Mouse (Mus musculus) frontal cortex, postnatal 10 days (tissue): ENCODE data around the gene Strbp.
"Not testable (repeated sequence)": the region's sequence is repeated elsewhere in the genome, so short reads cannot be mapped to it uniquely, and the experiment has no call there.

Source experiments
- DNase-seq, 2 experiments: peaks; one replicate each; pipeline ENCODE4 v3.0.0; 2022; ENCODE audit warnings: low spot score in 2 of 2, mixed read lengths in 1 of 2

The Strbp gene

DNA sequence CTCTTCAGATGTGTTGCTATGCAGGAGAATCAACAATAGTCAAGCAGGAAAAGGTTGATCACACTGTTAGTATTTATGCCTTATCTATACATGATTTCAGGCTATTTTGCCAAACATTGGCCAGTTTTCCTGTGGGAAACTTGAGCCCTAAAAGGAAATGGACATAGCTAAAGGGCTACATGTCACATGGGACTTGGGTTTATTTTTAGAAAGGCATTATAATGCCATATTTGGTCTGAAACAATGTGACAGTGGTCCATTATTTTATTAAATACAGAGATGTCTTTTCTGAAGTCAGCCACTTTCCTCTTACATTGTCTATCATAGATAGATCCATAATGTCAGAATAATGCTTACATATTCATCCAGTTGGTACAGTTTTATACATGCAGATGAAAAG lies 176.1 kb downstream of the Strbp start:
- DNase-seq: no peak

DNA sequence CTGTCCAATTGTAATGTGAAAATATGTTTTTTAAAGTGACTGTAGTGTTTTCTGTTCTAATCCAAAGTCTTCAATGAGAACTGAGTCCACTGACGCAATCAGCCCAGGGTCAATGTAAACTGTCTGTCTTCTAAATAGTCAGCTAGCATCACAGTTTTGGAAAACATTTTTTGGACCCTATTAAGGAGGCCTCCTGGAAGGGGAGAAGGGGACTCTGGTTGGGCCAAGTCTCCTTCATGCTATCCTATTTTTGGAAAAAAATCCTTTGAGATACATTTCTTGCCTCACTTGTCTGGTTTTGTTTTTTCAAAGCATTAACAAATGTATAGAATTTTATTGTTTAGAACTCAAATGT lies 184.4 kb downstream of the Strbp start:
- no peak for DNase-seq

DNA sequence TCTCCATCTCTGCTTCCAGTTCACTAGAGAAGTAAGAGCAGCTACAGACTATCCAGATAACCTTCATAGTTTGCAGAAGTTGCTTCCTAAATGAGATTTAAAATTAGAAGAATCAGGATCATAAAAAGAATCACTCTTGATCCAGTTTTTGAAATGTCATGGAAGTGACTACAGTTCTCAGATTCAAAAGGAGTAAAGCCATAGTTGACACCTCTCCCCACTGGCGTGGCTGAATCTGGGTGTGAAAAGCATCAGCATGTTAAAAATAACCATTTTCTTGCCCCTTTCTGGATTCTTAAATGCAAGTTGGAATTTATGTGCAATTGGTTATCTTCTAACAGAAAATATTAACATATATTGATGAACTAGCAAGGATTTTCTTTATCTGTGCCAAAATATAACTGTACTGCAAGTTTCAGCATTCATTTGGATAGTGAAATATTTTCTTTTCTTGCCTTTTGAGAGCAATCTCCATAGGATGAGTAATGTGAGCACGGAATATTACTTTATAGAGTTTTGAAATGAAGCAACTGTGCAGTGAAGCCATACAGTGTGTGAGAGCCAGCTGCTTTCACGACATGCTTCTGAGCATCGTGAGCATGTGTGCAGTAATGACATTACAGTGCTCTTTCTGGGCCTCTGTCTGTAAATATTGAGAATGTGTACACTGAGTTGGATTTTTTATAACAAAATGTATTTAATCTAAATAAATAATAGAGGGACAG lies 184.9 kb downstream of the Strbp start:
- no peak for DNase-seq

DNA sequence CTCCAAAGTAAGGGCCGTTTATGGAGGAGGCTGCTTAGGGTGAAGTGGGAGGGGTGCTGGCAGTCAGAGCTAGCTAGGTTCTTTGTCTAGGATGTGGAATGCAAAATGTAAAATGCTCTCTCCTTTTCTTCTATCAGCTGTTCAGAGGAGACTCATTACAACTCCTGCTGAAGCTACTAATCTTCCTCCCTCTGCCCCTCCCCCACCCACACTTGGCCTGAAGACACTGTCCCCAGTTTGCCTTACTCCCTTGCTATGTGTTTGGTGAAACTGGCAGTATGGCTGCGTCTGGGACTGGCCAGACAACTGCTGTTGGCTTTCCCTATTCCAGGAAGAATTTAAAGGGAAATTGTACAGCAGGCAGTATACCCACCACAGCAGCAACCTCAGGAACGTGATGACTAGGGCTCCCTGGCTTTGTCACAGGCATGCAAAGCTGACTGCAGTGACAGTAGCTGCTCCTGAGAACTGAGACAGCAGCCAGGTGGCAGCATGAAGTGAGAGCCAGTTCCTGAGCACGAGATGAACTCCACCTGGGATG lies 186.7 kb downstream of the Strbp start:
- peak in 1 of 2 experiments; percentile 34 for DNase-seq

DNA sequence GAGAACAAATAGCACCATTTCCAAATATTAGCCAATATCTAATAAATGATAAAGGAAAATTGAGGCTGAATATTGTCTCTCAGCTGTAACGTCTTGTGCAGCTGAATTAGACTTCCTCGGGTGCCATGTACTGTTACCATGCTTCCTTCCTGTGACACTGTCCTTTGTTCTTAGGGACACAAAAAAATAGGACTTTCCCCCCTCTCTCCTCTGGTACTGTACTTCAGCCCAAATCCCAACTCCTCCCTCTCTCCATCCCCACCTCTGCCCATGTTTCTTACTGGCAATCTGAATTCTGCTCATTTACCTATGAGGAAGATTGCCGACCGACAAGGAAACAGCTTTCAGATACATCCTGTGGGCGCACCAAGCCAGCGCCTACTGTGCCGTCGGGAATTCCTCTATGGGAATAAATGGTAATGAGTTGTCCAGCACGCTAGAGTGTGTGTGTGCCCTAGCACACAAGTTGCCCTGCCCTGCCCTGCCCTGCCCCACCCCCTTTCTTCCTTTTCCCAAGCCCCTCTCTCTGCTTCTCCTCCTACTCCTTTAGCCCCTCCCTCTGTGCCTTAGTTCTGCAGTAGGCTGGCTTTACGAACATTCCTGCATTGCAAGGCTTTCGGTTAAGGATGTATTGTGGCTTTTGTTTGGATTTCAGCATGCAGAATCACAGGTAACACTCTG lies 187.5 kb downstream of the Strbp start, which contains the start of gene Gpr21:
Gene Gpr21 (plus strand): TSS at position 303 of the 681 bp plus-strand sequence.
- DNase-seq: no peak

DNA sequence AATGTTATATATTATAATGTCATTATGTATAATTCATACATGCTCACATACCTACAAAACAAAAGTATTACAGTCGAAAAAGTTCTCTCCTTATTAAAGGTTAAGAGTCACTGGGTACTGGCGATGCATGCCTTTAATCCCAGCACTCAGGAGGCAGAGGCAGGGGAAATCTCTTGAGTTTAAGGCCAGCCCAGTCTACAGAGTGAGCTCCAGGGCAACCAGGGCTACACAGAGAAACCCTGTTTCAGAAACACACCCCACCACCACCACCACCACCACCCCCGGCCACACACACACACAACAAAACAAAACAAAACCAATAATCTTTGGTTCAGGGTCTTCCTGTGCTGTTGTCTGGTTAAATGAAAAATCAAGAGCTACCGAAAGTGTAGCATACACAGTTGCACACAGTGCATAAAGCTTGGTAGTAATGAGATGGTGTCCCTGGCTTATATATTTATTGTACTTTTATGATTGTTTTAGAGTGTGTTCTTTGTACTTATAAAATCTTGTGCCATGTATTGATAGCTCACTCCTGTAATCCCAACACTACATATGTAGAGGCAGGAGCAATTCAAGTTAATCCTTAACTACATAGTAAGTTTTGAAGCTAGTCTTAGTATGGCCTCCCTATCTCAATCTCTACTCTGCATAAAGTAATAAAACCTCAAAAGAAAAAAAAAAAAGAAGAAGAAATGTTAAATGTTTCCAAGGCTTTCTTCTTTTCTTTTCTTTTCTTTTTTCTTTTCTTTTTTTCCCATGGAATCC lies 192.3 kb downstream of the Strbp start:
- no peak for DNase-seq

DNA sequence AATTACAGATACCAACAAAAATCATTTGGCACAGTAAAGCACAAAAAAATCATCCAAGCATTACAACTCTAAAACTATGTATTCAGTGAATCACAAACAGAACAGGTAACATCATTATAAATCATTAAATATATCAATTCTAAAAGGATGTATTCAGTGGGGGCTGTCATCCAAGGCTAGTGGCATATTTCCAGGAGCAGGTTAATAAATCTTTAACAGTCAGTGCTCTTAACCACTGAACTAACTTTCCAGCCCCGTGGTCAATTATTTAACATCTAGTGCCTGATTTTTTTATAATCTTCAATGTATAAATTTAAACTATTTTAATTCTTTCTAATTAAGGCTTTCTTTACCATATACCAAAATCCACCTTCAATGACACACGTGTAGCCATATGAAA lies 197.8 kb downstream of the Strbp start:
- not testable (repeated sequence) for DNase-seq

DNA sequence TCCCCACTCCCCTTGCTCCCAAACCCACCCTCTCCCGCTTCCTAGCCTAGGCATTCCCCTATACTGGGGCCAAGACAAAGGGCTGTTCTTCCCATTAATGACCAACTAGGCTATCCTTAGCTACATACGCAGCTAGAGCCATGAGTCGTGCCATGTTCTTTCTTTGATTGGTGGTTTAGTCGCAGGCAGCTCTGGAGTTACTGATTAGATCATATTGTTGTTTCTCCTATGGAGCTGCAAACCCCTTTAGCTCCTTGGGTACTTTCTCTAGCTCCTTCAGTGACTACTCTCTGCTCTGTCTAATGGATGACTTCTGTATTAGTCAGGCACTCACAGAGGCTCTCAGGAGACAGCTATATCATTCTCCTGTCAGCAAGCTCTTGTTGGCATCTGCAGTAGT lies 206.3 kb downstream of the Strbp start:
- DNase-seq: no peak

DNA sequence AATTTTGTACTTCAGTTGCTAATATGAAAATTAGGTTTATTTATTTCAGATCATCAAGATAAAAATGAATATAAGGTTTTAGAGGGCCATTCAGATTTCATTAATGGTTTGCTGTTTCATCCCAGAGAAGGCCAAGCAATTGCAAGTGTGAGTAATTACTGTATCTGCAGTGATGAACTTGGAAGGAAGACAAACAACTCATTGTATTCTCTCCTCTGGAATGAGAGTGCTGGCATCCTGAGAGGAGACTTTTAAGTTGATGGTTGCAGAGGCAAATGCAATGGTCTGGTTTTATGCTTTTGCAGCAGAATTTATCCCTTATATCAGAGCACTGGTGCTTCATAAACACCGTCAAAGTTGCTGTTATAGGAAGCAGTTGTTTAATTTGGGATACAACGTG lies 214.7 kb downstream of the Strbp start:
- DNase-seq: no peak

DNA sequence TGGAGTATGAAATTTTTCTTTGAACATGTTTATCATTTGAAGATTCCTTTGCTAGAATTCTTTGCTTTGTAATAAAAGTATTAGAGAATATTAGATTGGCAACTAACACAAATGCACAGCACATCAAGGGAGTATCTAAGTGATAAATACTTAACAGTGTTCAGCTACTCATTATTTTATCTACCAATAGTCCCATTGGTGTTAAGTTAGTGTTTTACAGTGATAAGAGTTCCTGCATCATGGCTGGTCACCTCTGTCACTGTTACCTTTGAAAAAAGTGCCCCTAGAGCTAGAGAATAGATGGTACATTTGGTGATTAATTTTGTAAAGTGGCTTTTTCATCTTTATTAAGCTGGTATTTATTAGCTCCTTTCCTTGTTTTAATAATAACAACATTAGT lies 217.3 kb downstream of the Strbp start:
- no peak for DNase-seq

DNA sequence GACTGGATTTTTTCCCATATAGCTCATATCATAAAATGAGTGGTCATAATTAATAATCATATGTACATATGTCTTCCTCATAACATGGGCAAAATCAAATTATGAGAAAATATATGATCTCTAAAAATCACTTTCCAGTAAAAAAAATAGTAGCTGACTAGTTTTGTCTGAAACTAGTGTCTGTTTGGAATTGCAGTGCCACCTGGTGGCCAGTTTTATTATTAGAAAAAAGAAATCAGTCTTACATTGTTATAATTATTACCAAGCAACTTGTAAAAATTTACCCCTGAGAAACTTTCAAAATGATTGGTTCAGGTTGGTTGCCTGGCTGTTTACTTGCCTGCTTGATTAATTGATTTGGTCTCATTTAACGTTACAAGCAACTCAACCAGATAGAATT lies 218.3 kb downstream of the Strbp start:
- no peak for DNase-seq

DNA sequence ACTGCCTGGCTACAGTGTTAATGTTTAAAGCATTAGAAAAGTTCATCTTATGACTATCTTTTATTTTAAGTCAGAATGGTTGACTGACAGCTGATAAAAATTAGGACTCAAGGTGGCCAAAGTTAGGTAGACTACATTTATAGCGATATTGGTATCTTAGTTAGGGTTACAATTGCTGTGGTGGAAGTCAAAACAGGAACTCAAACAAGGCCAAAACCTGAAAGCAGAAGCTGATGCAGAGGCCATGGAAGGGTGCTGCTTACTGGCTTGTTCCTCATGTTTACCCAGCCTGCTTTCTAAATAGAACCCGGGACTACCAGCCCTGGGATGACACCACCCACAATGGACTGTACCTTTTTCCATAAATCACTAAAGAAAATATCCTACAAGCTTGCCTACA lies 219.5 kb downstream of the Strbp start:
- no peak for DNase-seq

DNA sequence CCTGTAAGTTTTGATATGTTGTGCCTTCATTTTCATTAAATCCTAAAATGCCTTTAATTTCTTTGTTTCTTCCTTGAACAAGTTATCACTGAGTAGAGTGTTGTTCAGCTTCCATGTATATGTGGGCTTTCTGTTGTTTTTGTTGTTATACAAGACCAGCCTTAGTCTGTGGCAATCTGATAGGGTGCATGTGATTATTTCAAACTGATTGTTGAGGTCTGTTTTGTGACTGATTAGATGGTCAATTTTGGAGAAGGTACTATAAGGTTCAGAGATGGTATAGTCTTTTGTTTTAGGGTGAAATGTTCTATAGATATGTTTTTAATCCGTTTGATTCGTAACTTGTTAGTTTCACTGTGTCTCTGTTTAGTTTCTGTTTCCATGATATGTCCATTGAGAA lies 223.6 kb downstream of the Strbp start:
- DNase-seq: no peak

DNA sequence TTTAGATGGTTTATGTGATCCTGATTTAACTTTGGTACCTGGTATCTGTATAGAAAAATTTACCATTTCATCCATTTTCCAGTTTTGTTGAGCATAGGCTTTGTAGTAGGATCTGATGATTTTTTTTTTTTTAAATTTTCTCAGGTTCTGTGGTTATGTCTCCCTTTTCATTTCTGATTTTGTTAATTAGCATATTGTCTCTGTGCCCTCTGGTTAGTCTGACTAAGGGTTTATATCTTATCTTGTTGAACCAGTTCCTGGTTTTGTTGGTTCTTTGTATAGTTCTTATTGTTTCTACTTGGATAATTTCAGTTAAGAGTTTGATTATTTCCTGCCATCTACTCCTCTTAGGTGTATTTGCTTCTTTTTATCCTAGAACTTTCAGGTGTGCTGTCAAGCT lies 224.1 kb downstream of the Strbp start:
- no peak for DNase-seq

DNA sequence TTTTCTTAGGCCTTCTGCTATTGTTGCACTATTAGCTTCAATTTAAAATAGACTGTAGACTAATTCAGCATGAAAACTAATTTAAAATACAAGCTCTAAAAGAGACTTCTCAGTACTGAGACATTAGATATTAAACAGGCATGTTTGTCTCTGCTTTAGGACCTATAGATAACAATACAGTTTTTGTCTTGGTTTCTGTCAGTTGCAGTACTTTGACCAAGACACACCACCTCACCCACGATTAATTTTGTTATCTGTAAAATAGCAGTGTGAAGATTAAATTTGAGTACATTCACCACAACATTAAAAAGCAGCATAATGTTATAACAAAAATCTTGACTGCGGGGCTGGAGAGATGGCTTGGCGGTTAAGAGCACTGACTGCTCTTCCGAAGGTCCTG lies 237.4 kb downstream of the Strbp start:
- DNase-seq: no peak

DNA sequence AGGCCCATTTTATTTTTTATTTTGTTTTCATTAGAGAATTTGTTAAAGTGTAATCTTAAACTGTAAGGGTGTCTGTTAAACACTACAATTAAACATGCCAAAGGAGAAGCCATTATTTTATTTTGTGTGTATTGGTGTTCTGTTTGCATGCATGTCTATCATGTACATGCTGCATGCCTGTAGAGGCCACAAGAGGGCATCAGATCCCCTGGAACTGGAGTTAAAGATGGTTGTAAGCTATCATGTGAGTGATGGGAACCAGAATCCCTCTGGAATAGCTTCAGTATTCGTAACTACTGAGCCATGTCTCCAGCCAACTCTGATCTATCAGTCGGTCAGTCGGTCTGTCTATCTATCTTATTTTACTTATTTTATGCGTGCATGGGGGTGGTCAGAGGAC lies 243.0 kb downstream of the Strbp start:
- DNase-seq: no peak

DNA sequence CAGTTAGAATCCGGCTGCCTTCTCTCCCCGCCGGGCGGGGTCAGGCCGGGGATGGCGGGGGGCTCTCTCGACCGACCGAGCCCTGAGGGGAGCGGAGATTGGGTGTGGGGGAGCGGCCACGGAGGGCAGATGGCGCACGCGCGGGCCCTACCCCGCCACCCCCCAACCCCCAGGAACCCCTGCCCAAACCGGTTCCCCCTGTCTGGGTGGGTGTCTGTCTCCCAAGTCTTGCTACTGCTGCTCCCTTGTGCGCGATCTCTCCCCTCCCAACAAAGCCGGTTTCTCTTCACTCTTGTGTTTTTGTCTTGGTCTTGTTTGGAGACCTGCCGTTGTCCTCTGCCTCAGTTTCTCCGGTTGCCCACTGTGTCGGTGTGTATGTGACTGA lies 251.3 kb downstream of the Strbp start:
- no peak for DNase-seq

DNA sequence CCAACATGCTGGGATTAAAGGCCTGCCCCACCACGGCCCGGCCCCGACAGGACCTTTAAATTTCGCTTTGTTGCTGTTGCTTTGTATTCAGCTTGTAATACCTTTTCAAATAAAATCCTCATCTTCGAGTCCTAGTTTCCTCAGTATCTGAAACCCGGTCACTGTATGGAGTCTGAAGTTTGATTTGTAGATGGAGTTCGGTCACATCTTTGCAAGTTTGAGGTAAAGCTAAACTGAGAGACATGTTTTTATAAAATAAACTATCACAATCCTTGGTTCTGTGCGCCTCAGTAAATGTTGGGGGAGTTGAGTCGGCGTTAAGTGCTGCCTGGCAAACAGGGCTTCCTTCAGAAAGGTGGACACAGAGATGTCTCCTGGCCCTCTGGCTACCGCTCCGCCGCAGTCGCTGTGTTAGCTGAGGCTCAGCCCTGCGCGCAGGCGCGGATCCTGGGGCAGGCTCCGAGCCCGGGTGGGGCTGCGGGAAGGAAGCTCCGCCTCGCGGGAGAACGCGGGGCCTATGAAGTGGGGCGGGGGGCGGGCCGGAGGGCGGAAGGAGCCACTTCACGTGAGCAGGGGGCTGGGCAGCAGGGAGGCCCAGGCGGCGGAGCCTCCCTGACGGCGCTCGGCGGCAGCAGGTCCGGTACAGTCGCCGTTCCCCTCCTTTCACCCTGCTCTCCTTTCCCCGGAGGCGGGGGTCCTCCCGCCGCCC lies 251.8 kb downstream of the Strbp start:
- DNase-seq: peak; percentile 86 to 91

DNA sequence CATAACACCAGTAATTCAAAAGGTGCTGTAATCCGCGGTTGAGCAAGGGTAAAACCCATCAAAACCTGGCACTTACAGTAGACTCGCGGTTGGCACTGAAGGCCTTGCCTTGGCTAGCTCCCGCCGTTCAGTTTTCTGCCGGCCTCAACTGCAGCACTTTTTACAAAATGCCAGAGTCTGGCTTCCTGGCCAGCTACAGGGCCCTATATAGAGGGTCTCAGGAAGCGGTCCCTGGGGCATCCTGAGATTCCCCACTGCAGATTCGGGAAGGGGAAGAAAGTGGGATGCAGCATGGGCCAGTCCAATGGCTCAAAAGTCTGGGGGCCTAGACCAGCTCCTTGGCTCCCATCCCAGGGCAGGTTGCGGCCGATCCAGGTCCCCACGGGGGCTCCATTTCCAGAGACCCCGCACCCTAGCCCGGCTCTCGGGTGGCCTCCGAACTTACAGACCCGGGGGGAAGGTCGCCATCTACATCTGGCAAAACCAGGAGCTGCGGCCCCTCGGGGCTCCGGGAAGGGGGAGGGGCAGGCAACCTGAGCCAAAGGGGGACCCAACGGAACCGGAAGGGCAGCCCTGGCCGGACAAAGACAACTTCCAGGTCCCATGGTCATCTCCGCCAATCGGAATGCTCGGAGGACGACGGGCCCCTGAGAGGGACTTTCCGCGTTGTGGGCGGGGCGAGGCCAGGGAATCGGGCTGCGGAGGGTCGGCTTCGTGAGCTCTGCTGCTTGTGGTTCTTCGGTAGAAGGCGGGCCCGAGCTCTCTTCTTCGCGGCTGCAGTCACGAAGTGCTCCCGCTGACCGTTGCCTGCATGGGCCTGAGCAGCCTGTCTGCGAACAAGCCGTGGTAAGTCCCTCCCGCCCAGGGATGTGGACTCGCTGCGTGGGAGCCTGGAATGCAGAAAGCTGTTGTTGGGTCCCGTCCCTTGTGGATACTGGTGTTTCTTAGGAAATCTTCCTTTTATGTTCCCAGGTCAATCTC lies 260.8 kb downstream of the Strbp start, which contains the start of the genes Zbtb26, Zbtb6 and Rabgap1:
Gene Zbtb26 (minus strand): TSS at position 525 of the 981 bp plus-strand sequence.
Gene Zbtb6 (minus strand): TSS at position 561 of the 981 bp plus-strand sequence.
Gene Rabgap1 (plus strand): TSS at position 669 of the 981 bp plus-strand sequence.
- DNase-seq: peak; percentile 93 to 94
